Mouse (Mus musculus): ENCODE results near the gene Cyp39a1. TPM values are rescaled to one million over a fixed set of nuclear protein-coding genes. Genes with fewer than 3 reads are reported as not detected.

The Cyp39a1 gene
- polyA plus RNA-seq, 1 experiment from 2014 or later: 19.1 TPM

GRCm38 (mm10) chr17:43731976-43732375, 64.8 kb downstream of the Cyp39a1 start:
- H3K9ac ChIP-seq (replicated peaks; ENCODE audit: low read depth, low read length): no peak overlapping the region
- no peaks in the 10 kb centered on the region for H3K4me1 ChIP-seq (replicated peaks; ENCODE audit: control insufficient read depth, insufficient read depth, low read length)
- no peak overlapping the region for H3K4me2 ChIP-seq (ENCODE audit: low read length)
- no peaks in the 10 kb centered on the region for H3K36me3 ChIP-seq (ENCODE audit: control insufficient read depth, insufficient read depth)
- WGBS: 95% methylated on average over 8 of the region's 8 CpGs
- no peaks in the 10 kb centered on the region for H3K27me3 ChIP-seq (replicated peaks; ENCODE audit: control insufficient read depth, insufficient read depth, low read length)
- no peak overlapping the region for H3K27ac ChIP-seq (ENCODE audit: low read length)
- H3K4me3 ChIP-seq (replicated peaks; ENCODE audit: low read length): no peak overlapping the region
- ATAC-seq: no peak
- no peaks in the 10 kb centered on the region for H3K9me3 ChIP-seq (ENCODE audit: control insufficient read depth, low read length)

GRCm38 (mm10) chr17:43734252-43734651, 67.0 kb downstream of the Cyp39a1 start:
- H3K27me3 ChIP-seq (replicated peaks; ENCODE audit: control insufficient read depth, insufficient read depth, low read length): no peaks in the 10 kb centered on the region
- no peaks in the 10 kb centered on the region for H3K9me3 ChIP-seq (ENCODE audit: control insufficient read depth, low read length)
- ATAC-seq: no peak
- no peaks in the 10 kb centered on the region for H3K4me1 ChIP-seq (replicated peaks; ENCODE audit: control insufficient read depth, insufficient read depth, low read length)
- 74% methylated on average over 4 of the region's 4 CpGs for WGBS
- H3K27ac ChIP-seq (ENCODE audit: low read length): no peak overlapping the region
- H3K9ac ChIP-seq (replicated peaks; ENCODE audit: low read depth, low read length): no peak overlapping the region
- H3K4me2 ChIP-seq (ENCODE audit: low read length): no peak overlapping the region
- no peaks in the 10 kb centered on the region for H3K36me3 ChIP-seq (ENCODE audit: control insufficient read depth, insufficient read depth)
- no peak overlapping the region for H3K4me3 ChIP-seq (replicated peaks; ENCODE audit: low read length)

- H3K9me3 ChIP-seq (ENCODE audit: control insufficient read depth, low read length): no peaks in the 10 kb centered on the region
- peaks cover 2% of the 10 kb centered on the region; the same call in 1 of the 2 replicates for H3K36me3 ChIP-seq (ENCODE audit: control insufficient read depth, insufficient read depth)
- WGBS: 91% methylated on average over 5 of the region's 5 CpGs
- no peak overlapping the region for H3K4me3 ChIP-seq (replicated peaks; ENCODE audit: low read length)
- H3K9ac ChIP-seq (replicated peaks; ENCODE audit: low read depth, low read length): no peak overlapping the region
- no peak overlapping the region for H3K27ac ChIP-seq (ENCODE audit: low read length)
- H3K27me3 ChIP-seq (replicated peaks; ENCODE audit: control insufficient read depth, insufficient read depth, low read length): no peaks in the 10 kb centered on the region
- no peaks in the 10 kb centered on the region for H3K4me1 ChIP-seq (replicated peaks; ENCODE audit: control insufficient read depth, insufficient read depth, low read length)
- ATAC-seq: no peak
- H3K4me2 ChIP-seq (ENCODE audit: low read length): no peak overlapping the region
Measured at GRCm38 (mm10) chr17:43743933-43744332, 76.7 kb downstream of the Cyp39a1 start.

- WGBS: 75% methylated on average over 4 of the region's 4 CpGs
- Histone ChIP-seq H3K4me3 (replicated peaks; ENCODE audit: low read length) (no peak overlapping the region), H3K36me3 (ENCODE audit: control insufficient read depth, insufficient read depth) (peaks cover 2% of the 10 kb centered on the region; the same call in 1 of the 2 replicates), H3K9me3 (ENCODE audit: control insufficient read depth, low read length) (no peaks in the 10 kb centered on the region), H3K4me1 (replicated peaks; ENCODE audit: control insufficient read depth, insufficient read depth, low read length) (no peaks in the 10 kb centered on the region), H3K27me3 (replicated peaks; ENCODE audit: control insufficient read depth, insufficient read depth, low read length) (no peaks in the 10 kb centered on the region), H3K9ac (replicated peaks; ENCODE audit: low read depth, low read length) (no peak overlapping the region), H3K27ac (ENCODE audit: low read length) (no peak overlapping the region), H3K4me2 (ENCODE audit: low read length) (no peak overlapping the region)
- ATAC-seq: no peak
Measured at GRCm38 (mm10) chr17:43744425-43744824, 77.2 kb downstream of the Cyp39a1 start.

- Histone ChIP-seq H3K27me3 (replicated peaks; ENCODE audit: control insufficient read depth, insufficient read depth, low read length) (no peaks in the 10 kb centered on the region), H3K9me3 (ENCODE audit: control insufficient read depth, low read length) (no peaks in the 10 kb centered on the region), H3K9ac (replicated peaks; ENCODE audit: low read depth, low read length) (no peak overlapping the region), H3K4me2 (ENCODE audit: low read length) (no peak overlapping the region), H3K27ac (ENCODE audit: low read length) (no peak overlapping the region), H3K4me1 (replicated peaks; ENCODE audit: control insufficient read depth, insufficient read depth, low read length) (no peaks in the 10 kb centered on the region), H3K36me3 (ENCODE audit: control insufficient read depth, insufficient read depth) (peaks cover 2% of the 10 kb centered on the region; the same call in 1 of the 2 replicates), H3K4me3 (replicated peaks; ENCODE audit: low read length) (no peak overlapping the region)
- WGBS: 93% methylated on average over 6 of the region's 6 CpGs
- no peak for ATAC-seq
Measured at GRCm38 (mm10) chr17:43751146-43751545, 83.9 kb downstream of the Cyp39a1 start.

- Histone ChIP-seq H3K27ac (ENCODE audit: low read length) (no peak overlapping the region), H3K9me3 (ENCODE audit: control insufficient read depth, low read length) (no peaks in the 10 kb centered on the region), H3K4me2 (ENCODE audit: low read length) (no peak overlapping the region), H3K4me1 (replicated peaks; ENCODE audit: control insufficient read depth, insufficient read depth, low read length) (no peaks in the 10 kb centered on the region), H3K9ac (replicated peaks; ENCODE audit: low read depth, low read length) (no peak overlapping the region), H3K4me3 (replicated peaks; ENCODE audit: low read length) (no peak overlapping the region), H3K36me3 (ENCODE audit: control insufficient read depth, insufficient read depth) (no peaks in the 10 kb centered on the region), H3K27me3 (replicated peaks; ENCODE audit: control insufficient read depth, insufficient read depth, low read length) (no peaks in the 10 kb centered on the region)
- no peak for ATAC-seq
- WGBS: 42% methylated on average over 1 of the region's 1 CpGs
Measured at GRCm38 (mm10) chr17:43752811-43753210, 85.6 kb downstream of the Cyp39a1 start.

- no peak for ATAC-seq
- Histone ChIP-seq H3K4me2 (ENCODE audit: low read length) (no peak overlapping the region), H3K36me3 (ENCODE audit: control insufficient read depth, insufficient read depth) (no peaks in the 10 kb centered on the region)
Measured at GRCm38 (mm10) chr17:43754687-43755086, 87.5 kb downstream of the Cyp39a1 start.

GRCm38 (mm10) chr17:43758607-43759259, 91.5 kb downstream of the Cyp39a1 start:
- 66% methylated on average over 15 of the region's 15 CpGs for WGBS
- Histone ChIP-seq H3K4me1 (replicated peaks; ENCODE audit: control insufficient read depth, insufficient read depth, low read length) (no peaks in the 10 kb centered on the region), H3K9me3 (ENCODE audit: control insufficient read depth, low read length) (no peaks in the 10 kb centered on the region), H3K27me3 (replicated peaks; ENCODE audit: control insufficient read depth, insufficient read depth, low read length) (no peaks in the 10 kb centered on the region), H3K27ac (ENCODE audit: low read length) (no peak overlapping the region), H3K4me3 (replicated peaks; ENCODE audit: low read length) (no peak overlapping the region), H3K9ac (replicated peaks; ENCODE audit: low read depth, low read length) (no peak overlapping the region), H3K36me3 (ENCODE audit: control insufficient read depth, insufficient read depth) (no peaks in the 10 kb centered on the region), H3K4me2 (ENCODE audit: low read length) (no peak overlapping the region)
- no peak for ATAC-seq

More at GRCm38 (mm10) chr17:43754687-43755086, 87.5 kb downstream of the Cyp39a1 start:
- no peaks in the 10 kb centered on the region for H3K4me1 ChIP-seq (replicated peaks; ENCODE audit: control insufficient read depth, insufficient read depth, low read length)
- no peak overlapping the region for H3K9ac ChIP-seq (replicated peaks; ENCODE audit: low read depth, low read length)
- WGBS: 80% methylated on average over 5 of the region's 5 CpGs
- no peaks in the 10 kb centered on the region for H3K27me3 ChIP-seq (replicated peaks; ENCODE audit: control insufficient read depth, insufficient read depth, low read length)
- no peaks in the 10 kb centered on the region for H3K9me3 ChIP-seq (ENCODE audit: control insufficient read depth, low read length)
- no peak overlapping the region for H3K27ac ChIP-seq (ENCODE audit: low read length)
- no peak overlapping the region for H3K4me3 ChIP-seq (replicated peaks; ENCODE audit: low read length)

- WGBS: 78% methylated on average over 4 of the region's 4 CpGs
- no peak overlapping the region for H3K4me3 ChIP-seq (replicated peaks; ENCODE audit: low read length)
- H3K36me3 ChIP-seq (ENCODE audit: control insufficient read depth, insufficient read depth): no peaks in the 10 kb centered on the region
- no peak overlapping the region for H3K27ac ChIP-seq (ENCODE audit: low read length)
- no peak overlapping the region for H3K4me2 ChIP-seq (ENCODE audit: low read length)
- no peaks in the 10 kb centered on the region for H3K4me1 ChIP-seq (replicated peaks; ENCODE audit: control insufficient read depth, insufficient read depth, low read length)
- H3K9ac ChIP-seq (replicated peaks; ENCODE audit: low read depth, low read length): no peak overlapping the region
- ATAC-seq: no peak
- no peaks in the 10 kb centered on the region for H3K27me3 ChIP-seq (replicated peaks; ENCODE audit: control insufficient read depth, insufficient read depth, low read length)
- H3K9me3 ChIP-seq (ENCODE audit: control insufficient read depth, low read length): no peaks in the 10 kb centered on the region
Measured at GRCm38 (mm10) chr17:43784531-43784930, 117.3 kb downstream of the Cyp39a1 start.

GRCm38 (mm10) chr17:43788222-43788621, 121.0 kb downstream of the Cyp39a1 start:
- H3K9ac ChIP-seq (replicated peaks; ENCODE audit: low read depth, low read length): no peak overlapping the region
- H3K9me3 ChIP-seq (ENCODE audit: control insufficient read depth, low read length): no peaks in the 10 kb centered on the region
- H3K4me3 ChIP-seq (replicated peaks; ENCODE audit: low read length): no peak overlapping the region
- H3K4me2 ChIP-seq (ENCODE audit: low read length): no peak overlapping the region
- no peak for ATAC-seq
- 93% methylated on average over 5 of the region's 5 CpGs for WGBS
- no peaks in the 10 kb centered on the region for H3K4me1 ChIP-seq (replicated peaks; ENCODE audit: control insufficient read depth, insufficient read depth, low read length)
- no peak overlapping the region for H3K27ac ChIP-seq (ENCODE audit: low read length)
- no peaks in the 10 kb centered on the region for H3K36me3 ChIP-seq (ENCODE audit: control insufficient read depth, insufficient read depth)
- no peaks in the 10 kb centered on the region for H3K27me3 ChIP-seq (replicated peaks; ENCODE audit: control insufficient read depth, insufficient read depth, low read length)

Data from forebrain, embryonic 16.5 days (tissue).